Mouse (Mus musculus): ENCODE measurements at regions not wholly inside any gene's neighbourhood (a gene's known extent, or its start where the extent isn't known, plus 50 kb on each side); places are given as distances from the start of the nearest gene placed in this dataset.

GRCm38 (mm10) chr17:93665889-93666288 is 467.1 kb downstream of the Adcyap1 start:
- intact Hi-C loops (cut with DNase I) = no loop called here

- intact Hi-C loops (cut with DNase I) = no loop called here
Observed at GRCm38 (mm10) chr17:93676366-93676962, 477.6 kb downstream of the Adcyap1 start.

- intact Hi-C loops (cut with DNase I) = no loop called here
Observed at GRCm38 (mm10) chr17:93700685-93701084, 501.9 kb downstream of the Adcyap1 start.

- intact Hi-C loops (cut with DNase I) = no loop called here
Observed at GRCm38 (mm10) chr17:93717623-93718022, 518.8 kb downstream of the Adcyap1 start.

- intact Hi-C loops (cut with DNase I) = no loop called here
Observed at GRCm38 (mm10) chr17:93741341-93741740, 542.5 kb downstream of the Adcyap1 start.

- intact Hi-C loops (cut with DNase I) = loop anchor here (10.0 kb wide), 1 partner anchor 962 kb away; no protein-coding TSS in a partner anchor
Observed at GRCm38 (mm10) chr17:93762349-93762748, 563.5 kb downstream of the Adcyap1 start.
